Mouse (Mus musculus): Measurements from ENCODE around the gene Nfkbia.

DNA sequence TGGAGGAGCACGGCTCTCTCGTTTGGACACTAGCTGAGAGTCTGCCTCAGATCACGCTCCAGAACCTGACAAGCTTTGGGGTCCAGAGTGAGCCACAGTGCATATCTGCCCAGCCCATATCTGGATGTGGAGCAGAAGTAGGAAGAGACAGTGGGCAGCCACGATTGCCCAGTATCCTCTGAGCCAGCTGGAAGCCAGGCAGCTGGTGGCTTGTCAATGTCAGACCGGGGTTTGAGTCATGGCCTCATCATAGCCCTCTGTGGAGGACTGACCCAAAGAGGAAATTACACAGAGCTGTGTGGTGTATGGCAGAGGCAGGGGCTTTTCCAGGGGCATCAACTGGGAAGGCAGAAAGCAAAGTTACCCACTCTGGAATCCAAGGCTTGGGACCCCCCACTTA, 25.6 kb downstream of the Nfkbia start:
- no peak for TF ChIP-seq CTCF (IDR thresholded peaks at IDR 0.05; ENCODE audit: extremely low read depth, insufficient read length, insufficient replicate concordance, low read depth, low read length)
- no peak for TF ChIP-seq POLR2A (IDR thresholded peaks at IDR 0.05; ENCODE audit: low read depth, low read length)
